20 mouse cellular contexts compared by ENCODE assay signal in the genomic region with DNA sequence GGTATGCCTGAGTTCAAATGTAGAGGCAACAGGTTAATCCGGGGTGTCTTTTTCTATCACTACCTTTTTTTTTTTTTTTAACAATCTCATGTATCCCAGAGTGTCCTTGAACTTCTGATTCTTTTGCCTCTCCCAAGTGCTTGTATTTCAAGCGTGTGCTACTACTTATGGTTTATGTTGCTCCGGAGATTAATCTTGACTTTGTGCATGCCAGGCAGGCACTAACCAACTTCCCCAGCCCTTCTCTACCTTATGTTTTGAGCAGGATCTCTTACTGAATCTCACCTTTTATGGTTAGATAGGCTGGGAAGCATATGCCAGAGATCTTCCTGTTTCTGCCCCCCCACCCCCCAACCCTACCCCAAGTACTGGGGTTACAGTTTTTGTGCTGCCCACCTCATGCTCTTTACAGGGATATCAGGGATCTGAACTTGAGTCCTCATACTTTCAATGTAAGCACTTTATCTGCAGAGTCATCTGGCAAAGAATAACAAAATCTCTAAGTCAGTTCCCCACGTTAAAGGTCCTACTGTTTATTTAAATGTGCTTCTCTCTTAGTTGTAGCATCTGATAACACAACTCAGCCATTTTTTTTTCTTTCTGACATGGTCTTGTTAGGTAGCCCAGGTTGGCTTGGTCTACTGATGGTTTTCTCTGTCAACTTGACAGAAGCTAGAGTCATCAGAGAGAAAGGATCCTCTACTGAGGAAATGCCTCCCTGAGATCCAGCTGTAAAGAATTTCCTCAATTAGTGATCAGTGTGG. TPM values are rescaled to one million over a fixed set of nuclear protein-coding genes. Genes with fewer than 3 reads are reported as not detected.
"Had no signal": no experiment of that assay in that cellular context is flagged by ENCODE, and none has a peak within 500 bp of the region (broad histone marks: within the 10 kb centered on the region; RNA-seq: fewer than 3 reads in every experiment).

No protein-coding gene starts in this region.

- H3K27me3 ChIP-seq: lung, embryonic 15.5 days; midbrain, embryonic 12.5 days; neural tube, embryonic 13.5 days; neural tube, embryonic 15.5 days had no signal

- ATAC-seq: lung, postnatal 0 days; midbrain, embryonic 16.5 days had no signal

- H3K4me3 ChIP-seq: lung, embryonic 15.5 days; midbrain, embryonic 12.5 days; myocyte; neural tube, embryonic 13.5 days; neural tube, embryonic 15.5 days had no signal

- DNase-seq: lung, adult 2 months; lung, postnatal 14 days; lung, postnatal 36 days; midbrain, embryonic 14.5 days; retina, postnatal 1 day; right cerebral cortex, adult 18-20 months; right cerebral cortex, postnatal 25 days; right cerebral cortex, postnatal 4 days; spleen, adult 18-20 months; thymus, adult 18-20 months; thymus, postnatal 14 days; thymus, postnatal 36 days had no signal

- H3K9ac ChIP-seq: lung, embryonic 15.5 days; midbrain, embryonic 12.5 days; neural tube, embryonic 13.5 days; neural tube, embryonic 15.5 days had no signal

- H3K4me2 ChIP-seq: lung, embryonic 15.5 days; midbrain, embryonic 12.5 days; neural tube, embryonic 13.5 days; neural tube, embryonic 15.5 days had no signal

- H3K9me3 ChIP-seq: lung, embryonic 15.5 days; midbrain, embryonic 10.5 days; midbrain, embryonic 12.5 days; neural tube, embryonic 13.5 days; neural tube, embryonic 15.5 days had no signal

- H3K27ac ChIP-seq: lung, embryonic 15.5 days; midbrain, embryonic 10.5 days; midbrain, embryonic 12.5 days; neural tube, embryonic 13.5 days; neural tube, embryonic 15.5 days had no signal

RNA-seq across cellular contexts. Expression of a gene that starts 59.4 kb away (rescaled TPM):
- polyA plus RNA-seq: myocyte had no signal
